Mouse (Mus musculus) bone marrow, adult 2 months (tissue): ENCODE measurements around the gene Zfp229.

Experiments
- CTCF ChIP-seq: fragments of 200-500 bp; IDR thresholded peaks from 2 replicates; pipeline ENCODE4 v1.5.1; 2011; ENCODE audit warnings: low read length, control low read depth; ENCODE audit not compliant: control insufficient read depth, insufficient read depth
- POLR2A ChIP-seq: fragments of 200-500 bp; IDR thresholded peaks from 2 replicates; pipeline ENCODE4 v1.6.1; 2011; ENCODE audit warnings: low read depth, mild to moderate bottlenecking, control low read depth, low read length, borderline replicate concordance; ENCODE audit not compliant: control insufficient read depth

DNA sequence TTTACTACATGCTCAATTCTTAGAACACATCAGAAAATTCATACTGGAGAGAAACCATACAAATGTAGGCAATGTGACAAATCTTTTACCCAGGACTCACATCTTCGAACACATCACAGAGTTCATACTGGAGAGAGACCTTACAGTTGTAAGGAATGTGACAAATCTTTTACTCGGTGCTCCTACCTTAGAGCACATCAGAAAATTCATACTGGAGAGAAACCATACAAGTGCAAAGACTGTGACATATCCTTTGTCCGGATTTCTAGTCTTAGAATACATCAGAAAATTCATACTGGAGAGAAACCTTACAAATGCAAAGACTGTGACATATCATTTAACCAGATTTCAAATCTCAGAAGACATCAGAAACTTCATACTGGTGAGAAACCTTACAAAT is 39.0 kb upstream of the Zfp229 start, which contains the start of gene Gm10226:
- no peak for TF ChIP-seq CTCF
- TF ChIP-seq POLR2A: no peak
